Mouse (Mus musculus) C2C12 (cell line): ENCODE results near the gene Pusl1. TPM values are rescaled to one million over a fixed set of nuclear protein-coding genes. Genes with fewer than 3 reads are reported as not detected.

Experiments used
- H3K27me3 ChIP-seq: one replicate; pipeline ENCODE4 v1.6.1; 2011; ENCODE audit not compliant: control insufficient read depth, insufficient read depth, insufficient read length
- H3K36me3 ChIP-seq: one replicate; pipeline ENCODE4 v1.6.1; 2011; ENCODE audit not compliant: control insufficient read depth, insufficient read depth
- H3K4me3 ChIP-seq: one replicate; pipeline ENCODE4 v1.5.1; 2011; ENCODE audit warnings: mild to moderate bottlenecking, control low read depth; ENCODE audit not compliant: poor library complexity, insufficient read depth, severe bottlenecking
- H3K79me2 ChIP-seq: one replicate; pipeline ENCODE4 v1.6.1; 2011; ENCODE audit not compliant: control insufficient read depth, insufficient read depth
- H3K79me3 ChIP-seq: one replicate; pipeline ENCODE4 v1.6.1; 2011; ENCODE audit warnings: low read depth, control low read depth
- H3ac ChIP-seq: one replicate; pipeline ENCODE3; 2011; ENCODE audit warnings: low read depth; ENCODE audit not compliant: control insufficient read depth, insufficient read length
- CEBPB ChIP-seq: IDR thresholded peaks from one replicate; pipeline ENCODE4 v1.6.1; 2011; ENCODE audit warnings: low read depth, mild to moderate bottlenecking, control low read depth, moderate library complexity
- CTCF ChIP-seq: IDR thresholded peaks from one replicate; pipeline ENCODE4 v1.5.1; 2011; ENCODE audit not compliant: control insufficient read depth, insufficient read depth, insufficient read length
- FOSL1 ChIP-seq: IDR thresholded peaks from one replicate; pipeline ENCODE4 v1.8.0; 2011; ENCODE audit warnings: mild to moderate bottlenecking, low read length; ENCODE audit not compliant: poor library complexity, insufficient read depth, severe bottlenecking
- MAX ChIP-seq: IDR thresholded peaks from one replicate; pipeline ENCODE4 v1.6.1; 2011; ENCODE audit warnings: mild to moderate bottlenecking, control low read depth
- MYOD1 ChIP-seq: IDR thresholded peaks from one replicate; pipeline ENCODE4 v1.6.1; 2011; ENCODE audit warnings: low read depth; ENCODE audit not compliant: control insufficient read depth, insufficient read length
- MYOG ChIP-seq: IDR thresholded peaks from one replicate; pipeline ENCODE4 v1.6.1; 2011; ENCODE audit not compliant: control insufficient read depth, insufficient read length; ENCODE audit errors: extremely low read depth
- USF1 ChIP-seq: IDR thresholded peaks from one replicate; pipeline ENCODE4 v1.6.1; 2011; ENCODE audit warnings: low read depth, mild to moderate bottlenecking, control low read depth, moderate library complexity
- polyA plus RNA-seq: library from polyadenylated mRNA; unstranded; fragments of >200 nt; fragmentation: generic; extraction: Trizol; gene quantifications from one replicate; pipeline ENCODE4 v1.2.1, GENCODE M21; 2012; ENCODE audit warnings: missing spikeins

Gene Pusl1
- polyA plus RNA-seq, 1 experiment: 30.7 TPM

DNA sequence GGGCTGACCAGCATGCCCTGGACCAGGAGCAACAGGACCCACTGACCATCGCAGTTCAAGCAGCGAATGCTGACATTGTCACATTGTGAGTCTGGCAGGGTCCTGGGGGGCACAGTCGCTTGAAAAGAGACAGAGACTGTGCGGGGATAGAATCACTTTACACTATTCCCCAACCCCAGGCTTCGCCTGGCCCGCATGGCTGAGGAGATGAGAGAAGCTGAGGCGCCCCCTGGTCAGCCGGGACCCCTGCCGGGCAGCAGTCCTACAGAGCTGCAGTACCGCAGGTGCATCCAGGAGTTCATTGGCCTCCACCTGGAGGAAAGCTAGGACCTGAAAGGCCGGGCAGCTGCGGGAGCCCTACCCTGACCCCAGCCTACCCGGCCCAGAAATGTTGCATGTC lies 14.1 kb upstream of the Pusl1 start:
- H3K79me3 ChIP-seq: no peaks in the 10 kb centered on the region
- H3K79me2 ChIP-seq: no peaks in the 10 kb centered on the region
- no peak overlapping the region for H3ac ChIP-seq
- H3K4me3 ChIP-seq: no peak overlapping the region
- peaks cover 22% of the 10 kb centered on the region for H3K36me3 ChIP-seq
- H3K27me3 ChIP-seq: no peaks in the 10 kb centered on the region
- TF ChIP-seq FOSL1: no peak
- no peak for TF ChIP-seq MYOG
- no peak for TF ChIP-seq USF1
- TF ChIP-seq MYOD1: no peak
- no peak for TF ChIP-seq MAX
- no peak for TF ChIP-seq CEBPB
- no peak for TF ChIP-seq CTCF

DNA sequence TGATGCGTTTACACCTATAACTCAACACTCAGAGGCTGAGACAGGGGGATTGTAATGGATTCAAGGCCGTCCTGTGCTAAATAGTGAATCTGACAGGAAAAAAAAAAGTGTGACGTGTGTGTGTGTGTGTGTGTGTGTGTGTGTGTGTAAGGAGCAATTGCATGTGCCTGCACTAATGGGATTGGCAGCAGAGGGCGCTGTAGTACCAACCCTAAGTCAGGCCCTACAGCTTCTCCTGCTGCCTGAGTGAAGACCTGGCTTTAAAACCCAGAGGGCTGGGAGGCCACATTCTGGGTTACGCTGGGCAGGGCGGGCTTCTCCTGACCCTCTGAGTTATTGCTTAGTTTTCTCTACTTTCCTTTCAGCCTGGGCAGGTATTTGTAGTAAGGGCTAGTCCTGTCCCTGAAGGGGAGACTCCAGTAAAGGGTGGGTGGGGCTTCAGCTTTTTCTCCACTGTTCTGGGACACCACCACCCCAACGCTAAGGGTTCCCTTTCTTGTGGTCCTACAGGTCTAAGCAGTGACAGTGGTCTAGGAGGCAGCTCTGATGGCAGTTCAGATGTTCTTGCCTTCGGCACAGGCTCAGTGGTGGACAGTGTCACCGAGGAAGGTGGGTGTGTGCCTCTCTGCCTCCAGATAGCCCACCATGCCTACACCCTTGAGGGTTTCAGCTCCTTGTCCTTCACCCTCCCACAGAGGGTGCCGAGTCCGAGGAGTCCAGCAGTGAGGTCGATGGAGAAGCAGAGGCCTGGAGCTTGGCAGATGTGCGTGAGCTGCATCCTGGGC lies 12.9 kb upstream of the Pusl1 start:
- Histone ChIP-seq H3K36me3 (peaks cover 27% of the 10 kb centered on the region), H3K79me2 (no peaks in the 10 kb centered on the region), H3ac (no peak overlapping the region), H3K4me3 (no peak overlapping the region), H3K27me3 (no peaks in the 10 kb centered on the region), H3K79me3 (no peaks in the 10 kb centered on the region)
- TF ChIP-seq USF1 (no peak), MAX (no peak), CTCF (no peak), FOSL1 (no peak), CEBPB (no peak), MYOG (no peak), MYOD1 (no peak)

DNA sequence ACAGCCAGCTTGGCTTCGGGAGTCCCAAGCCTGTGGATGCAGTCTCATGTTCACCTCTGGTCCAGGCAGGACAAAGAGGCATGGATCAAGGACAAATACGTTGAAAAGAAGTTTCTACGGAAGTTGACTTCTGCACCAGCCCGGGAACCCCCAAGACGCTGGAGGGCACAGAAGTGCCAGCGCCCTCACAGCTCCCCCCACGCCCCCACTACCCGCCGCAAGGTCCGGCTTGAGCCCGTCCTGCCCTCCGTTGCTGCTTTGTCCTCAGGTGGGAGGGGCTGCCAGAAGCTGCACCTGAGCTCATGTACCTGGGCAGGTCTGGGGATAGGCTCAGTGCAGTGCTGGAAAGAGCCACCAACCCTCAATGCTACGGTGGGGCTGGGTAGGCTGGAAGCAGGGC lies 11.7 kb upstream of the Pusl1 start:
- no peaks in the 10 kb centered on the region for H3K27me3 ChIP-seq
- no peaks in the 10 kb centered on the region for H3K79me2 ChIP-seq
- no peaks in the 10 kb centered on the region for H3K79me3 ChIP-seq
- peaks cover 31% of the 10 kb centered on the region for H3K36me3 ChIP-seq
- no peak overlapping the region for H3ac ChIP-seq
- H3K4me3 ChIP-seq: no peak overlapping the region
- TF ChIP-seq FOSL1 (no peak), USF1 (no peak), CTCF (no peak), MYOG (no peak), MYOD1 (no peak), MAX (no peak), CEBPB (no peak)

- Histone ChIP-seq H3K4me3 (no peak overlapping the region), H3K27me3 (no peaks in the 10 kb centered on the region), H3K79me3 (peaks cover 7% of the 10 kb centered on the region), H3K36me3 (peaks cover 40% of the 10 kb centered on the region), H3K79me2 (peaks cover 7% of the 10 kb centered on the region), H3ac (no peak overlapping the region)
- TF ChIP-seq MYOD1 (no peak), MYOG (no peak), CEBPB (no peak), USF1 (no peak), MAX (no peak), CTCF (no peak), FOSL1 (no peak)
Observed at GRCm38 (mm10) chr4:155901205-155901604, 9.6 kb upstream of the Pusl1 start.

GRCm38 (mm10) chr4:155899355-155899754 lies 7.8 kb upstream of the Pusl1 start:
- H3K79me3 ChIP-seq: peaks cover 23% of the 10 kb centered on the region
- peaks cover 25% of the 10 kb centered on the region for H3K79me2 ChIP-seq
- H3K27me3 ChIP-seq: no peaks in the 10 kb centered on the region
- TF ChIP-seq MYOD1 (no peak), USF1 (no peak), MYOG (no peak), MAX (no peak), FOSL1 (no peak), CTCF (no peak), CEBPB (no peak)
- peaks cover 43% of the 10 kb centered on the region for H3K36me3 ChIP-seq
- no peak overlapping the region for H3ac ChIP-seq
- H3K4me3 ChIP-seq: no peak overlapping the region
